Mouse (Mus musculus): ENCODE measurements around the gene Asphd1. TPM values are rescaled to one million over a fixed set of nuclear protein-coding genes. Genes with fewer than 3 reads are reported as not detected.
A peak's percentile ranks its signal among the peaks of the same experiment; 100 is the strongest.

The Asphd1 gene
- polyA plus RNA-seq, 1 experiment from 2014 or later: not detected

DNA sequence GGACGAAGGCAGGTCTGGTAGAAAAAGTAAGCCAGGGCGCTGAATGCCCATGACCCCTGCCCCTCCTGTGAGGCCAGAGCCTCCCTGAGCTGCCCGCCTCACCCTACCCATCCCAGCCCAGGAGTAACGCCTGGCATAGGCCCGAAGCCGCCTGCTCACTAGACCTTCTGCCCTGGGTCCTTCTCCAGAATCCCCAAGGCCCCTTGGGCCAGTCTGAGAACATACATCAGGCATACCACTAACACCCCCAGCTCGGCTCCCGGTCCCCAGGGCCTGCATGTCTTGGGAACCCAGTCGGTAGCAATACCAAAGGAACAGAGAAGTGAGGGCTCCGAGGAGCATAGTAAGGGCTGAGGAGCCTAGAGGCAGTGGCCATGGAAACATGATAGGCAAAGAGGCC, 756 bp downstream of the Asphd1 start:
- H3K36me3 ChIP-seq (ENCODE audit: insufficient read depth, low read length): no peaks in the 10 kb centered on the region
- TF ChIP-seq CTCF (IDR thresholded peaks at IDR 0.05; ENCODE audit: low read depth): no peak
- ATAC-seq (replicated peaks; ENCODE audit: low FRiP score, low read depth): no peak
- H3K4me2 ChIP-seq (ENCODE audit: low read length): no peak overlapping the region
- DNase-seq (ENCODE audit: low spot score): no peak
- no peaks in the 10 kb centered on the region for H3K9me3 ChIP-seq (replicated peaks; ENCODE audit: low read length)
- peaks cover 10% of the 10 kb centered on the region; the same call in 1 of the 2 replicates for H3K4me1 ChIP-seq (replicated peaks; ENCODE audit: insufficient read depth, low read length)
- H3K9ac ChIP-seq (ENCODE audit: low read depth, low read length): no peak overlapping the region
- peaks cover 12% of the 10 kb centered on the region for H3K27me3 ChIP-seq (ENCODE audit: insufficient read depth, low read length)
- WGBS: 78% methylated on average over 10 of the region's 10 CpGs
- H3K4me3 ChIP-seq (replicated peaks; ENCODE audit: low read depth, low read length): no peak overlapping the region
- no peak overlapping the region for H3K27ac ChIP-seq

DNA sequence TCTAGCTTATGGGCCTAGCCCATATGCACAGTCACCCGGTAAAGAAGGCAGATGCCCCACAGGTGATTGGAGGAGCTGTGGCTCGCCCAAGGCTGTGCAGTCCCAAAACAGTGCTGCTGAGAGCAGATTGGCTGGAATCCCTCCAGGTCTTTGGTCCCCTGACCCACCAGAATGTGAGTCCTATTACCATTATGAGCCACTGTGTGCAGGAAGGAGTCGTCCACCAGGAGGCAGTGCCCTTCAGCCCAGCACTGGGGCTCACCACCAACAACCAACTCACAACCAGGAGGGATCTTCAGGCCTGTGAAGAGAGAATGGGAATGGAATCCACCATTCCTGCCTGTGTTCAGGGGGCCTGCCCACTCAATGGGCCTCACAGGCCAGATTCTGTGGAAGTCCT, 2.9 kb downstream of the Asphd1 start:
- Histone ChIP-seq H3K4me3 (replicated peaks; ENCODE audit: low read depth, low read length) (no peak overlapping the region), H3K9me3 (replicated peaks; ENCODE audit: low read length) (no peaks in the 10 kb centered on the region), H3K9ac (ENCODE audit: low read depth, low read length) (no peak overlapping the region), H3K27ac (no peak overlapping the region), H3K4me2 (ENCODE audit: low read length) (no peak overlapping the region), H3K36me3 (ENCODE audit: insufficient read depth, low read length) (no peaks in the 10 kb centered on the region), H3K27me3 (ENCODE audit: insufficient read depth, low read length) (peaks cover 8% of the 10 kb centered on the region; the same call in 1 of the 2 replicates), H3K4me1 (replicated peaks; ENCODE audit: insufficient read depth, low read length) (peaks cover 10% of the 10 kb centered on the region; the same call in 1 of the 2 replicates)
- WGBS: 40% methylated on average over 3 of the region's 3 CpGs
- DNase-seq (ENCODE audit: low spot score) (peak; percentile 70), ATAC-seq (replicated peaks; ENCODE audit: low FRiP score, low read depth) (no peak)
- peak; percentile 83 for TF ChIP-seq CTCF (IDR thresholded peaks at IDR 0.05; ENCODE audit: low read depth)

DNA sequence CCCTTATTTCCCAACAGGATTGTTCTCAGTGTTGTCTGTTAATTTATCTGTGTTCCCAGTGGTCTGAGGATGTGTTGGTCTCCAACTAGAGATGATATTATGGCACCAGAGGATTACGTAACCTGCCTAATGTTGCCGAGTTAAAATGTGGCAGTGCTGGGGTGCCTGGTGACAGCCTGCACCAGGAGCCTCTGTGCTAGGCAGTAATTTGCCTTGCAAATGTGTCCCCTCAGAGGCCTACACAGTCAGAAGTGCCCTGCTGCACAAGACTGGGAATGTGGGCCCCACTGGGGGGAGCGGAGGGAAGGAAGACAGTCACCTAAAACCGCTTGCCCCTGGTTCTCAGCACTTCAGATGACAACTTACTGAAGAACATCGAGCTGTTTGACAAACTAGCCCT, 7.6 kb downstream of the Asphd1 start:
- Histone ChIP-seq H3K9ac (ENCODE audit: low read depth, low read length) (no peak overlapping the region), H3K4me3 (replicated peaks; ENCODE audit: low read depth, low read length) (no peak overlapping the region), H3K4me2 (ENCODE audit: low read length) (no peak overlapping the region), H3K36me3 (ENCODE audit: insufficient read depth, low read length) (no peaks in the 10 kb centered on the region), H3K27ac (no peak overlapping the region), H3K9me3 (replicated peaks; ENCODE audit: low read length) (no peaks in the 10 kb centered on the region), H3K27me3 (ENCODE audit: insufficient read depth, low read length) (no peaks in the 10 kb centered on the region), H3K4me1 (replicated peaks; ENCODE audit: insufficient read depth, low read length) (no peaks in the 10 kb centered on the region)
- ATAC-seq (replicated peaks; ENCODE audit: low FRiP score, low read depth): no peak
- WGBS: 73% methylated on average over 5 of the region's 5 CpGs
- DNase-seq (ENCODE audit: low spot score): no peak
- no peak for TF ChIP-seq CTCF (IDR thresholded peaks at IDR 0.05; ENCODE audit: low read depth)

GRCm38 (mm10) chr7:126941171-126941570, 8.2 kb downstream of the Asphd1 start:
- DNase-seq (ENCODE audit: low spot score) (no peak), ATAC-seq (replicated peaks; ENCODE audit: low FRiP score, low read depth) (no peak)
- Histone ChIP-seq H3K27me3 (ENCODE audit: insufficient read depth, low read length) (no peaks in the 10 kb centered on the region), H3K9ac (ENCODE audit: low read depth, low read length) (no peak overlapping the region), H3K36me3 (ENCODE audit: insufficient read depth, low read length) (no peaks in the 10 kb centered on the region), H3K27ac (no peak overlapping the region), H3K4me3 (replicated peaks; ENCODE audit: low read depth, low read length) (no peak overlapping the region), H3K4me1 (replicated peaks; ENCODE audit: insufficient read depth, low read length) (no peaks in the 10 kb centered on the region), H3K4me2 (ENCODE audit: low read length) (no peak overlapping the region), H3K9me3 (replicated peaks; ENCODE audit: low read length) (no peaks in the 10 kb centered on the region)
- TF ChIP-seq CTCF (IDR thresholded peaks at IDR 0.05; ENCODE audit: low read depth): no peak
- 51% methylated on average over 6 of the region's 6 CpGs for WGBS

GRCm38 (mm10) chr7:126932652-126933051, 16.7 kb downstream of the Asphd1 start:
- no peak overlapping the region for H3K4me3 ChIP-seq (replicated peaks; ENCODE audit: low read depth, low read length)
- ATAC-seq (replicated peaks; ENCODE audit: low FRiP score, low read depth) (no peak), DNase-seq (ENCODE audit: low spot score) (no peak)
- H3K27ac ChIP-seq: no peak overlapping the region
- H3K27me3 ChIP-seq (ENCODE audit: insufficient read depth, low read length): no peaks in the 10 kb centered on the region
- peaks cover 12% of the 10 kb centered on the region; the same call in 1 of the 2 replicates for H3K36me3 ChIP-seq (ENCODE audit: insufficient read depth, low read length)
- H3K4me1 ChIP-seq (replicated peaks; ENCODE audit: insufficient read depth, low read length): peaks cover 5% of the 10 kb centered on the region
- WGBS: 84% methylated on average over 2 of the region's 2 CpGs
- no peak overlapping the region for H3K4me2 ChIP-seq (ENCODE audit: low read length)
- TF ChIP-seq CTCF (IDR thresholded peaks at IDR 0.05; ENCODE audit: low read depth): no peak
- no peaks in the 10 kb centered on the region for H3K9me3 ChIP-seq (replicated peaks; ENCODE audit: low read length)
- H3K9ac ChIP-seq (ENCODE audit: low read depth, low read length): no peak overlapping the region

GRCm38 (mm10) chr7:126929046-126929445, 20.3 kb downstream of the Asphd1 start:
- H3K4me2 ChIP-seq (ENCODE audit: low read length): peak overlapping the region; percentile 94
- DNase-seq (ENCODE audit: low spot score) (peak; percentile 34), ATAC-seq (replicated peaks; ENCODE audit: low FRiP score, low read depth) (no peak)
- peaks cover 6% of the 10 kb centered on the region; the same call in 1 of the 2 replicates for H3K36me3 ChIP-seq (ENCODE audit: insufficient read depth, low read length)
- H3K9me3 ChIP-seq (replicated peaks; ENCODE audit: low read length): no peaks in the 10 kb centered on the region
- WGBS: under 1% methylated on average over 27 of the region's 27 CpGs
- peaks cover 5% of the 10 kb centered on the region for H3K4me1 ChIP-seq (replicated peaks; ENCODE audit: insufficient read depth, low read length)
- no peak for TF ChIP-seq CTCF (IDR thresholded peaks at IDR 0.05; ENCODE audit: low read depth)
- peak overlapping the region; percentile 83 for H3K9ac ChIP-seq (ENCODE audit: low read depth, low read length)
- H3K27ac ChIP-seq: peak overlapping the region; percentile 58; the same call in 1 of the 2 replicates
- H3K27me3 ChIP-seq (ENCODE audit: insufficient read depth, low read length): no peaks in the 10 kb centered on the region
- peak overlapping the region; percentile 75 for H3K4me3 ChIP-seq (replicated peaks; ENCODE audit: low read depth, low read length)

Data from kidney, postnatal 0 days (tissue).